In genomic region chr6:113998413-113998812, GRCm38 (mm10) we compare ENCODE assay signal across 30 mouse cellular contexts. TPM values are rescaled to one million over a fixed set of nuclear protein-coding genes. Genes with fewer than 3 reads are reported as not detected.
A peak's percentile ranks its signal among the peaks of the same experiment; 100 is the strongest.
DNase-seq lines count a peak whose midpoint lies in the region; ATAC-seq and TF ChIP-seq lines count a peak whose summit lies in the region.
"Had no signal": no experiment of that assay in that cellular context is flagged by ENCODE, and none has a peak within 500 bp of the region (broad histone marks: within the 10 kb centered on the region; RNA-seq: fewer than 3 reads in every experiment).

No protein-coding gene starts in this region.

- H3K27me3 ChIP-seq in cerebellum, adult 2 months (ENCODE audit: control insufficient read depth, insufficient read depth, low read length), result no peaks in the 10 kb centered on the region
- H3K27me3 ChIP-seq in midbrain, embryonic 14.5 days (ENCODE audit: control insufficient read depth, insufficient read depth, low read length), result no peaks in the 10 kb centered on the region
- H3K27me3 ChIP-seq: embryonic facial prominence, embryonic 13.5 days; forebrain, embryonic 15.5 days; hindbrain, embryonic 15.5 days; liver, embryonic 15.5 days; neural tube, embryonic 12.5 days had no signal

- no peak for TF ChIP-seq CTCF in cerebellum, adult 2 months (IDR thresholded peaks at IDR 0.05; ENCODE audit: borderline replicate concordance, insufficient read depth, low read depth, low read length)

- no peak overlapping the region for H3K27ac ChIP-seq in cerebellum, adult 2 months (ENCODE audit: insufficient read depth, low read length)
- H3K27ac ChIP-seq in midbrain, embryonic 14.5 days (replicated peaks; ENCODE audit: low read depth, low read length), result no peak overlapping the region
- H3K27ac ChIP-seq: embryonic facial prominence, embryonic 13.5 days; forebrain, embryonic 10.5 days; forebrain, embryonic 15.5 days; hindbrain, embryonic 10.5 days; hindbrain, embryonic 15.5 days; limb, embryonic 12.5 days; liver, embryonic 15.5 days; midbrain, embryonic 10.5 days; neural tube, embryonic 12.5 days had no signal

- no peak overlapping the region for H3K4me3 ChIP-seq in cerebellum, adult 2 months (replicated peaks; ENCODE audit: insufficient read depth, low read depth, low read length)
- no peak overlapping the region for H3K4me3 ChIP-seq in midbrain, embryonic 14.5 days (replicated peaks; ENCODE audit: low read depth, low read length)
- H3K4me3 ChIP-seq: embryonic facial prominence, embryonic 13.5 days; forebrain, embryonic 10.5 days; forebrain, embryonic 15.5 days; hindbrain, embryonic 10.5 days; hindbrain, embryonic 15.5 days; limb, embryonic 12.5 days; liver, embryonic 15.5 days; midbrain, embryonic 10.5 days; myocyte; neural tube, embryonic 12.5 days had no signal

- peaks cover 36% of the 10 kb centered on the region for H3K4me1 ChIP-seq in cerebellum, adult 2 months (ENCODE audit: control insufficient read depth, insufficient read depth, low read length)
- no peaks in the 10 kb centered on the region for H3K4me1 ChIP-seq in midbrain, embryonic 14.5 days (ENCODE audit: control insufficient read depth, insufficient read depth, low read length)
- H3K4me1 ChIP-seq: embryonic facial prominence, embryonic 13.5 days; forebrain, embryonic 10.5 days; forebrain, embryonic 15.5 days; hindbrain, embryonic 10.5 days; limb, embryonic 12.5 days; liver, embryonic 15.5 days; midbrain, embryonic 10.5 days; neural tube, embryonic 12.5 days had no signal

- ATAC-seq in frontal cortex, adult (ENCODE audit: low TSS enrichment), result peak; percentile 42
- no peak for ATAC-seq in midbrain, embryonic 14.5 days (ENCODE audit: low FRiP score, low TSS enrichment)
- ATAC-seq: forebrain, embryonic 15.5 days; inflammation-experienced regulatory T-cells, adult 6 months; Patski had no signal

- H3K4me2 ChIP-seq in midbrain, embryonic 14.5 days (ENCODE audit: low read length), result no peak overlapping the region
- H3K4me2 ChIP-seq: embryonic facial prominence, embryonic 13.5 days; forebrain, embryonic 15.5 days; hindbrain, embryonic 15.5 days; limb, embryonic 12.5 days; liver, embryonic 15.5 days; lung, embryonic 14.5 days; neural tube, embryonic 12.5 days had no signal

- TF ChIP-seq POLR2A in cerebellum, adult 2 months (IDR thresholded peaks at IDR 0.05; ENCODE audit: borderline replicate concordance, insufficient read depth, low read length), result no peak

- 47% methylated on average over 2 of the region's 2 CpGs for WGBS in cerebellum, adult 2 months
- 84% methylated on average over 2 of the region's 2 CpGs for WGBS in midbrain, embryonic 14.5 days

- no peak overlapping the region for H3K9ac ChIP-seq in midbrain, embryonic 14.5 days (replicated peaks; ENCODE audit: low read length)
- H3K9ac ChIP-seq: embryonic facial prominence, embryonic 13.5 days; forebrain, embryonic 15.5 days; hindbrain, embryonic 15.5 days; limb, embryonic 12.5 days; liver, embryonic 15.5 days; lung, embryonic 14.5 days; neural tube, embryonic 12.5 days had no signal

- H3K36me3 ChIP-seq in midbrain, embryonic 14.5 days (ENCODE audit: control insufficient read depth, insufficient read depth, low read length), result no peaks in the 10 kb centered on the region
- H3K36me3 ChIP-seq: embryonic facial prominence, embryonic 13.5 days; forebrain, embryonic 10.5 days; forebrain, embryonic 15.5 days; hindbrain, embryonic 10.5 days; hindbrain, embryonic 15.5 days; limb, embryonic 12.5 days; liver, embryonic 15.5 days; midbrain, embryonic 10.5 days; neural tube, embryonic 12.5 days had no signal

- no peak for DNase-seq in frontal cortex, postnatal 14 days (ENCODE audit: low spot score in 2 of 2)
- DNase-seq in brain, adult 2 months (ENCODE audit: low read depth, low spot score), result peak; percentile 91
- DNase-seq in cerebellum, adult 2 months, result peak; percentile 63 to 87
- peak; percentile 76 to 80 for DNase-seq in cerebellum, postnatal 14 days
- no peak for DNase-seq in adrenal gland, adult 18-20 months (ENCODE audit: low spot score in 2 of 2)
- no peak for DNase-seq in midbrain, embryonic 14.5 days
- DNase-seq in layer of hippocampus, adult 8-10 months (ENCODE audit: low spot score in 2 of 2), result no peak
- DNase-seq: adrenal gland, postnatal 25 days; heart, postnatal 14 days; kidney, adult 11 months; kidney, postnatal 14 days; lung, embryonic 14.5 days; right cerebral cortex, postnatal 14 days; spleen, adult 18-20 months; thymus, adult 18-20 months; thymus, postnatal 25 days had no signal

- no peaks in the 10 kb centered on the region; the same call in 1 of the 2 replicates for H3K9me3 ChIP-seq in midbrain, embryonic 14.5 days (ENCODE audit: control insufficient read depth, low read length)
- H3K9me3 ChIP-seq: embryonic facial prominence, embryonic 13.5 days; forebrain, embryonic 10.5 days; forebrain, embryonic 15.5 days; hindbrain, embryonic 10.5 days; hindbrain, embryonic 15.5 days; limb, embryonic 12.5 days; liver, embryonic 15.5 days; midbrain, embryonic 10.5 days; neural tube, embryonic 12.5 days had no signal

RNA-seq across cellular contexts. Expression of gene Atp2b2, which starts 44.0 kb away (rescaled TPM):
- 217 and 230 TPM in 2 replicates for polyA plus RNA-seq in cerebellum, adult 2 months (2012; rRNA removed)
- total RNA-seq in adrenal gland, adult 18-20 months (2021), result 1 to 10 TPM; 3.4 to 4.9 TPM
- polyA plus RNA-seq in midbrain, embryonic 14.5 days (2014; fragmentation: Nextera tagmentation; extraction: Ambion mirVana), result 23.5 and 24.1 TPM in 2 replicates
- 100 to 1,000 TPM; 288 to 357 (median 324) TPM for total RNA-seq in layer of hippocampus, adult 8-10 months (2022)
- total RNA-seq: megakaryocyte progenitor cell, adult 5-6 weeks had no signal
- polyA plus RNA-seq: myocyte had no signal

Comparison
In these comparisons a context has a peak if more than half of its experiments do, and no peak if none do; other contexts are left out.
1. DNase-seq: peak in brain, adult 2 months (single experiment), cerebellum, adult 2 months (2 of 2) and cerebellum, postnatal 14 days (2 of 2); none in frontal cortex, postnatal 14 days (0 of 2), adrenal gland, adult 18-20 months (0 of 2), midbrain, embryonic 14.5 days (single experiment) and layer of hippocampus, adult 8-10 months (0 of 2).
2. RNA of gene Atp2b2, which starts 44.0 kb away (total RNA-seq): 288 to 357 TPM in layer of hippocampus, adult 8-10 months; 3.4 to 4.9 TPM in adrenal gland, adult 18-20 months; every median in the first group is over 10 times any median in the second.